Mouse (Mus musculus) limb, embryonic 14.5 days (tissue): Measurements from ENCODE around the gene Gpr132. TPM values are rescaled to one million over a fixed set of nuclear protein-coding genes. Genes with fewer than 3 reads are reported as not detected.

Experiments
- ATAC-seq: fragments of 200-750 bp; cut with Nextera tagmentation; 2 replicates; pipeline ENCODE4 v1.8.0; 2017; ENCODE audit warnings: low read depth, moderate number of reproducible peaks, moderate TSS enrichment; ENCODE audit not compliant: low FRiP score
- DNase-seq: peaks from one replicate; pipeline ENCODE4 v3.0.0-alpha.2; 2015; ENCODE audit warnings: low spot score
- H3K27ac ChIP-seq: fragments of 300-500 bp; sonication (generic); replicated peaks from 2 replicates; pipeline ENCODE4 v1.5.1; 2014; ENCODE audit warnings: low read depth, mild to moderate bottlenecking, low read length, moderate library complexity, mixed read lengths
- H3K27me3 ChIP-seq: fragments of 300-500 bp; sonication (generic); 2 replicates; pipeline ENCODE4 v1.6.1; 2014; ENCODE audit warnings: low read length, mixed read lengths; ENCODE audit not compliant: control insufficient read depth, insufficient read depth
- H3K36me3 ChIP-seq: fragments of 300-500 bp; sonication (generic); 2 replicates; pipeline ENCODE4 v1.6.1; 2014; ENCODE audit warnings: mild to moderate bottlenecking, low read length, moderate library complexity, mixed read lengths; ENCODE audit not compliant: control insufficient read depth, insufficient read depth
- H3K4me1 ChIP-seq: fragments of 300-500 bp; sonication (generic); 2 replicates; pipeline ENCODE4 v1.6.1; 2014; ENCODE audit warnings: antibody characterized with exemption, low read length, mixed read lengths; ENCODE audit not compliant: control insufficient read depth, insufficient read depth
- H3K4me2 ChIP-seq: fragments of 300-500 bp; sonication (generic); replicated peaks from 2 replicates; pipeline ENCODE4 v1.6.1; 2014; ENCODE audit warnings: low read depth, mild to moderate bottlenecking, low read length, moderate library complexity; ENCODE audit not compliant: severe bottlenecking
- H3K4me3 ChIP-seq: fragments of 300-500 bp; sonication (generic); replicated peaks from 2 replicates; pipeline ENCODE4 v1.5.1; 2014; ENCODE audit warnings: low read length
- H3K9ac ChIP-seq: fragments of 300-500 bp; sonication (generic); 2 replicates; pipeline ENCODE4 v1.6.1; 2014; ENCODE audit warnings: mild to moderate bottlenecking, low read depth, low read length, moderate library complexity; ENCODE audit not compliant: severe bottlenecking
- H3K9me3 ChIP-seq: fragments of 300-500 bp; sonication (generic); 2 replicates; pipeline ENCODE4 v1.6.1; 2016; ENCODE audit warnings: low read length; ENCODE audit not compliant: control insufficient read depth
- POLR2A ChIP-seq: fragments of 200-500 bp; IDR thresholded peaks from 2 replicates; pipeline ENCODE4 v1.8.0; 2012; ENCODE audit warnings: inconsistent platforms, mild to moderate bottlenecking, moderate library complexity, borderline replicate concordance; ENCODE audit not compliant: insufficient read depth, insufficient read length; ENCODE audit errors: extremely low read depth
- WGBS: fragments of 180-500 bp; shearing (Covaris S2); extraction: QIAGEN DNeasy Blood & Tissue Kit; methylation state at CpG from one replicate; pipeline ENCODE4 v1.1.7; 2014; 5-methylcytosine and 5-hydroxymethylcytosine counted together
- polyA plus RNA-seq, 2 experiments: library from polyadenylated mRNA; depleted of rRNA in 1 of 2; stranded (reverse) in 1 of 2; unstranded in 1 of 2; fragments of >200 nt; fragmentation: Nextera tagmentation in 1 of 2; extraction: Ambion mirVana in 1 of 2; gene quantifications; 2 replicates each; pipeline versions ENCODE4 v1.2.1 to v1.2.3; 2012 to 2014

The Gpr132 gene
- polyA plus RNA-seq, 2 experiments, result 0.29 to 0.50 TPM

GRCm38 (mm10) chr12:112816294-112816693 is 51.7 kb downstream of the Gpr132 start:
- H3K36me3 ChIP-seq, result peaks cover 54% of the 10 kb centered on the region
- ATAC-seq, result no peak
- H3K9me3 ChIP-seq, result no peaks in the 10 kb centered on the region
- no peaks in the 10 kb centered on the region for H3K27me3 ChIP-seq
- H3K9ac ChIP-seq, result no peak overlapping the region
- DNase-seq, result peak; percentile 70
- H3K4me1 ChIP-seq, result no peaks in the 10 kb centered on the region
- TF ChIP-seq POLR2A, result no peak
- no peak overlapping the region for H3K27ac ChIP-seq
- H3K4me3 ChIP-seq, result no peak overlapping the region
- H3K4me2 ChIP-seq, result no peak overlapping the region
- 55% methylated on average over 4 of the region's 4 CpGs for WGBS

GRCm38 (mm10) chr12:112814682-112815470 is 53.2 kb downstream of the Gpr132 start:
- Histone ChIP-seq H3K36me3 (peaks cover 41% of the 10 kb centered on the region), H3K27ac (no peak overlapping the region), H3K4me3 (no peak overlapping the region), H3K4me1 (no peaks in the 10 kb centered on the region; the same call in 1 of the 2 replicates), H3K9ac (no peak overlapping the region), H3K9me3 (no peaks in the 10 kb centered on the region), H3K27me3 (no peaks in the 10 kb centered on the region), H3K4me2 (no peak overlapping the region)
- DNase-seq (no peak), ATAC-seq (no peak)
- 71% methylated on average over 14 of the region's 14 CpGs for WGBS
- TF ChIP-seq POLR2A, result no peak

- no peak overlapping the region for H3K9ac ChIP-seq
- no peaks in the 10 kb centered on the region for H3K9me3 ChIP-seq
- no peaks in the 10 kb centered on the region for H3K27me3 ChIP-seq
- no peak overlapping the region for H3K27ac ChIP-seq
- H3K4me3 ChIP-seq, result no peak overlapping the region
- no peak for TF ChIP-seq POLR2A
- no peak for DNase-seq
- no peak for ATAC-seq
- H3K4me2 ChIP-seq, result no peak overlapping the region
- WGBS, result 93% methylated on average over 7 of the region's 7 CpGs
- H3K36me3 ChIP-seq, result peaks cover 26% of the 10 kb centered on the region
- peaks cover 9% of the 10 kb centered on the region for H3K4me1 ChIP-seq
These were observed 54.7 kb downstream of the Gpr132 start for GRCm38 (mm10) chr12:112813370-112813769.

- Histone ChIP-seq H3K4me3 (no peak overlapping the region), H3K4me2 (0 out of 2 replicates have a peak overlapping the region, but pooled peaks have one; percentile 98)
These were observed 57.7 kb downstream of the Gpr132 start for GRCm38 (mm10) chr12:112810092-112810885.

GRCm38 (mm10) chr12:112809641-112810040 is 58.4 kb downstream of the Gpr132 start:
- Histone ChIP-seq H3K4me2 (peak overlapping the region; percentile 98), H3K27ac (no peak overlapping the region), H3K27me3 (no peaks in the 10 kb centered on the region), H3K4me3 (peak overlapping the region; percentile 67), H3K36me3 (no peaks in the 10 kb centered on the region), H3K4me1 (peaks cover 11% of the 10 kb centered on the region), H3K9ac (peak overlapping the region; percentile 54), H3K9me3 (no peaks in the 10 kb centered on the region)
- no peak for ATAC-seq
- TF ChIP-seq POLR2A, result no peak
- WGBS, result 19% methylated on average over 8 of the region's 8 CpGs
- no peak for DNase-seq

More at GRCm38 (mm10) chr12:112810092-112810885, 57.7 kb downstream of the Gpr132 start:
- Histone ChIP-seq H3K27me3 (no peaks in the 10 kb centered on the region), H3K36me3 (peaks cover 6% of the 10 kb centered on the region; the same call in 1 of the 2 replicates), H3K4me1 (peaks cover 11% of the 10 kb centered on the region), H3K9ac (peak overlapping the region; percentile 54; the same call in 1 of the 2 replicates), H3K9me3 (no peaks in the 10 kb centered on the region), H3K27ac (no peak overlapping the region)
- DNase-seq, result no peak
- ATAC-seq, result no peak
- WGBS, result 65% methylated on average over 19 of the region's 19 CpGs
- TF ChIP-seq POLR2A, result no peak
